Mouse (Mus musculus) megakaryocyte, embryonic 14.5 days (primary cell): ENCODE measurements around the gene Hpse2.

Source experiments
- FLI1 ChIP-seq: IDR thresholded peaks from 2 replicates; pipeline ENCODE4 v1.6.1; 2012; ENCODE audit warnings: low read length, inconsistent platforms, mixed read lengths
- GATA1 ChIP-seq: IDR thresholded peaks from 3 replicates; pipeline ENCODE4 v1.6.1; 2012; ENCODE audit warnings: mixed read lengths, low read length, inconsistent platforms, borderline replicate concordance

DNA sequence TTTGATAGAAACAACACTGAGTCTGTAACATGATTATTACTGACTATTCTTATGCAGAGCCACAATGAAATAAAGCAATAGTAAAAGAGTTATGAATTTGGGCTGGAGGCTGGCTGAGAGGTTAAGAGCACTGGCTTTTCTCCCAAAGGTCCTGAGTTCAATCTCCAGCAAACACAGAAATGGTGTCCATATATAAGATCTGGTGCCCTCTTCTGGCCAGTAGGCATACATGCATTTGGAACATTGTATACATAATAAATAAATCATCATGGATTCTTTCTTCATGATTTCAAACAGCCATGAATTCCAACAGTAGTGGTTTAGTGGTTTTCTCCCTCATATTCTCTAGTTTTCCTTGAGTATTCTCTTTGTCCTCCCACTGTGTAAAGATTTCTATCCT lies 81.4 kb downstream of the Hpse2 start:
- no peak for TF ChIP-seq GATA1
- TF ChIP-seq FLI1: no peak
